Mouse (Mus musculus) ovary, postnatal 36 days (tissue): ENCODE results near the gene Cpeb3.
"Not testable (repeated sequence)": the region's sequence is repeated elsewhere in the genome, so short reads cannot be mapped to it uniquely, and the experiment has no call there.

Experiments used
- DNase-seq: peaks from one replicate; pipeline ENCODE4 v3.0.0; 2022; ENCODE audit warnings: low spot score, mixed read lengths

Cpeb3 gene

DNA sequence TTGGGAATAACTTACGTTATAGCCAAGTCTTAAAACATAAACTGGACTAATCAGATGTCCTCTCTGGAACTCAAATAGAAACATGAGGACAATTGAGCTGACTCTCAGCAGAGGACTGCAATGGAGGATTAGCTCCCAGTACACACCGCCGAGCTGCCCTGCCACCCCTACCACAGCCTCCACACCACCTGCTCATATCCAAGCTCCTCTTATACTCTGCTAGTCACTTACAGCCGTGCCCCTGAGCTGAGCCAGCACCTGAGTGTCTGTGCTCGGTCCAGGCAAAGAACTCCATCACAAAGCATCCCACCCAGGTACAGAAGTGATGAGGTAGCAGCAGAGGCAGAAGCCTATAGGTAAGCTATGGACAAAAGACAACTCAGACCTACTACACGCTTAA, 129.2 kb downstream of the Cpeb3 start:
- DNase-seq = no peak

DNA sequence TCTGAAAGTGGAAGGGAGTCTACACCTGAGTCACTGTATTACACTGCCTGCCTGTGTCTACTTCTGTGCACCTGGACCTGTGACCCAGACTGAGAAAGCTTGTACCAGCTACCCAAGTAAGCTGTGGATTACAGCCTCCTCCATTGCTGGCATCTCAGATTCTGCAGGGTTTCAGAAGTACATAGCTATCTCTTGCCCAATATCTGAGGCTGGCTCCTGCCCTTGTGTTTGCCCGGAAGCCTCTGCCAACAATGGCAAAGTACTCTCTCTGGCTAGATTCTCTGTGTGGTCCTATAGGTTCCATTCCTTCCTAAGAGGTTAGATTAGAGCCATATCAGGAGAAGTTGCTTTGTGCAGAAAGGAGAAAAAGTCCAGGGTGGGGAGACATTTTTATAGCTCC, 129.8 kb downstream of the Cpeb3 start:
- no peak for DNase-seq

DNA sequence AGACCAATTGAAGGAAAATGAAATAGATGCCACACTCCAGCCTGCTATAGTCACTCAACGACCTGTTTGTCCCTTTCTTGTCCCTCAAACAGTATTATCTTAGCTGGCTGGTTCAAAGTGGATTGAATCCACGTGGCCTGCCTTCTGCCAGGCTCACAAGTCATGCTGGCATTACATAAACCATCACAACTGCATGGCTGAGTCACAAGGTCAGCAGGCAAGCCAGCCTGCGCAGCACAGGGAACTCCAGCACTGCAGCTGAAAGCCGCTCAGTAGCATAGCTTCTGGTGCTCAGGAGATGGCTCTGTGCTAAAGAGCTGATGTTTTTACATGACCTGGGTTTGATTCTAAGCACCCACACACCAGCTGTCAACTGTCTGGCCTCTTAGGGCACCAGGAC, 130.3 kb downstream of the Cpeb3 start:
- DNase-seq = peak; percentile 29

DNA sequence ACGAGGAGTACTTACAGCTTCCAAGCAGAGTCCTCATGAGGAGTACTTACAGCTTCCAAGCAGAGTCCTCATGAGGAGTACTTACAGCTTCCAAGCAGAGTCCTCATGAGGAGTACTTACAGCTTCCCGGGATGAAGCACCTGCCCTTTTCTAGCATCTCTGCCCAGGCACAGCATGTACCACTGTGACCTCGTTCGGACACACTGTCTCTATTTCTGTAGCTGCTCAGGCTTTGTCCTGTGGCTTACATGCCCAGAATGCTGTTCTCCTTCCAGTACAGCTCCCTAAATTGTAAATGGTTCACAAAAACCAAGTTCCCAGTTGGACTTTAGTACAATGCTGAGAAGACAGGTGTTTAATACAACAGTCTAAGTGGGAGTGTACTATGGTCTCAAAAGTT, 131.1 kb downstream of the Cpeb3 start:
- DNase-seq = not testable (repeated sequence)

DNA sequence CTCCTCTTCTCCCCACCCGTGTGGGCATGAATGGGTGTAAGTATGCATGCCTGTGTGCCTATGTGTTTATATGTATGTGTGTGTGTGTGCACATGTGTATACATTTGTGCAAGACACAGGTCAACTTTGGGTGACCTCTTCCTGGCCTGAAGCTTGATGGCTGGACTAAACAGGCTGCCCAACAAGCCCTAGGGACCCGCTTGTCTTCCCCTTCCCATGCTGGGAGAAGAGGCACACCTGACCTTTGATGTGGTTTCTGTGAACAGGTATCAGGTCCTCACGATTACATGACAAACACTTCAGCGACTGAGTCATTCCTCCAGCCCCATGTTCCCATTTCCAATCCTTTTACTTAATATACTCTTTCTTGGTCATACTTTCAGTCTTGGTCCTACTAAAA, 131.8 kb downstream of the Cpeb3 start:
- no peak for DNase-seq

DNA sequence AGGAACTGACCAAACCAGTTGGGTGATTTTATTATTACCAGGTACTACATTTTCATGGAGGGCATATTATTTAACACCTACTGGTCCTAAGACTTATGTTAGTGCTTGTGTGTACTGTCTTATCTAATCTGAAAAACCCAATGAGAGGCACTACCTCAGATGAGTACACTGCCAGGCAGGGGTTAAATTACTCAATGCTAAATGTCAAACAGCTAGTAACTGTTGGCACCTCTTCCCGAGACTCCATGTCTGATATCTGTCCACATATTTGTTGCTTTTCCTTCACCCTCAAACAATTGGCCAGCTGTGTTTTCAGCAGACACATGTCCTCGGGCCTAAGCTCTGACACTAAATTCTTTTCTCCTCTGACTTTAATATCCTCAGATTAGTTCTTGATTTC, 132.3 kb downstream of the Cpeb3 start:
- DNase-seq = no peak

DNA sequence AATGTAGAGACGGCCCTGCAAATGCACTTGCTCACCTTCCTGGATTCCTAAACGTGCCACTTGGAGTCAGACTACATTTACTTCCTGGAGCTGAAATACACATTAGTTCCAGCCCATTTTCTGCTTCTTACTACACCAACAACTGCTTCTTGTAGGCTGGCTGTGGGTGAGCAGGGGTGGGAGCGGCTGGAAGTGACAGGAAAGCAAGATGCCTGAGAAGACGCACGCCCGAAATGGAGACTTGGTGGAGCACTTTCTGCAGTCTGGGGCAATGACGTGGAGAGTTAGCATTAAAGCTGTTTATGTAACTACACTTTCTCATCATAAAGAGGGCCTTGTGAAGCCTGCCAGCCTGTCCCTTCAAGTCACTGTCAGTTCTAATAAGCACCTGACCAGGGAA, 132.7 kb downstream of the Cpeb3 start:
- DNase-seq = no peak

DNA sequence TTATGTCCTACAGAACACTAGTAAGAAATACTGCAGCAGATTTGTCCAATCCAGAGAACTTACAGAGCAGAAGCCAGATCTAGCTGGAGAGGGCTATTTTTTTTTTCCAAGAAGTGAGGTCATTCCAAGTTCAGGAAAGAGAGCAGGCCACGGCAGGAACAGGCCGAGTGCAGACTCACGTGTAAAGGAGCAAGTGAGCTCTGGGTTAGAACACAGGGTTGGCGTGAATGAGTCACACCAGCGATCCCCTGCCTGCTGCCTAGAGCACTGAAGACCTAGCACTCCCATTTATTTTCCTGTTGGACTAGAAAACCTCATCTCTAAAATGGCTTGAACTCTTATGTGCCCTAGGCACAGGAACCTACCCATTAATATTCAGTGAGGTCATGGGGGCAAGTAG, 133.7 kb downstream of the Cpeb3 start:
- DNase-seq = no peak

DNA sequence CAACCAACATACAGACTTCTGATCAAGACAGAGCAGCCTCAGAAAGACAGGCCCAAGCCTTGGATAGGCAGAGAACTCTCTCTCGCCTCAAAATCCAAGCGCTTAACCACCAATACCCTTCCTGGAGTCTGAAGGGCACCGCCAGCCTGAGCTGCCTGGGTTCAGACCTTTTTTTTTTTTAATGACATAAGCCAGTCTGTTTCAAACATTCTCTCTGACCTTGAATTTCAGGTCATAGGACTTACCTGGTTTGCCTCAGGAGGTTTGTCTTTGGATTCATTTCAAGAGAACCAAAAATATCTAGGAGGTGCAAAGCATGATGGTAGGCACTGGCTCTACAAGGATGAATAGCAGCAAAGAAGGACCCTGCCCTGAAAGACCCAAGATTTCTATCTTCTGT, 134.1 kb downstream of the Cpeb3 start:
- DNase-seq = no peak

DNA sequence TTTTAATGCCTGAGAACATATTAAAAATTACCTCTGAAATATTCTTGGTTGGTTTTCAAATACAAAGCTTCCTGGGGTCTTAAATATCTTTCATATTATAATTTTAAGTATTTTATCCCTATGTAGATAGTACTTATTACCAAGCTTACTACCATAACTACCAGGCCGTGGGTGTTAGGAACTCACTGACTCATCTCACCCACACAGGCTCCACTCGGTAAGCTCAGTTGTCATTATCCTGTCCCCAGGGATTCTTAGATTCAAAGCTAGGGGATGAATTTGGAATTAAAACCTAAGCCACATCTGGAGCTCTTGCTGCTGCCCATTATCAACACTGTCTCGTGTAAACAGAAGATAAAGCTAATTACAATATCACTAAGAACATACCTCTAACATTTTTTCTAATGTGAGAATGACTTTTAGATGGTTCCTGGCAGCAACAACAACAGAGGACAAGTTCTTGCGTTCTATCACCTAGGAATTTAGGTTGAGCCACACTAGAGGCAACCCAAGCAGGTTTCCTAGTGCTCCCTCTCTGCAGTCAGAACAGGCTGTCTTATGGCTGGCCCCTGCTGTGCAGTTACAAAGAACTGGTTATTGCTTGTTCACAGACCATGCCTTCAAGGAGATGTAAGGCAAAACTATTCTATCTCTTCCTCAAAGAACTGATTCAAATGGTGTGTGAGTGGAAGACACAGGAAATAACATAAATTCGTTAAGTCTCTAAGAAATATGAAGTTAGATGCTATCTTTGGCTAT, 135.4 kb downstream of the Cpeb3 start:
- no peak for DNase-seq

DNA sequence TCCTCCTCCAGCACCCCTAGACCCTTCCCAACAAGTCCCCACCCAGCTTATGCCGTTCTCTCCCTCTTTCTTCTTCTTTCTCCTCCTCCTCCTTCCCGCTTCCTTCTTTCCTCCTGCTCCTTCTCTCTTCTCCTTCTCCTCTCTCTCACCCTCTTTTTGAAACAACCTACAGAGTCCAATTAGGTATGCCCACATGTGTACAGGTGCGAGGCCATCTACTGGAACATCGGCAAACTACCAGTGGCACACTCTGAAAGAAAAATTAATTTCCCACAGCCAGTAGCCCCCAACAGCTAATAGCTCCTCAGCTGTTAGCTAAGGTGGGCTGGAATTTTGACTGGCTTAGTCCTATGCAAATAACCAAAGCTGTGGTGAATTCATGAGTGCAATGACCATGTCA, 139.2 kb downstream of the Cpeb3 start:
- DNase-seq = no peak

DNA sequence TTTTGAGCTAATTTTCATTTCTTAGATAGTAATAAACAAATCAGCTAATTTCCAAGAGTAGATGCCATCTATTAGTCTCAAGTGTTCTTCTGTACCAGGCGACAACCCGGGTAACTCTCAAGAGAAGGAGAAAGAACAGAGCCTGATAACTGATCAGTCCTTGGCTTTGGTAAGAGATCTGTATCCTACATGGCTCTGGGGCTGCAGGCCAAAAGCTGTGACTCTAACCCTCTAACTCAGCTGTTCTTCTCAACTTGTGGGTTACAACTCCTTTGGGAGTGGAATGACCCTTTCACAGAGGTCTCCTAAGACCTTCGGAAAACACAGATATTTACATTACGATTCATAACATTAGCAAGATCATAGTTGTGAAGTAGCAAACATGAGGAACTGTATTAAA, 148.3 kb downstream of the Cpeb3 start:
- no peak for DNase-seq

DNA sequence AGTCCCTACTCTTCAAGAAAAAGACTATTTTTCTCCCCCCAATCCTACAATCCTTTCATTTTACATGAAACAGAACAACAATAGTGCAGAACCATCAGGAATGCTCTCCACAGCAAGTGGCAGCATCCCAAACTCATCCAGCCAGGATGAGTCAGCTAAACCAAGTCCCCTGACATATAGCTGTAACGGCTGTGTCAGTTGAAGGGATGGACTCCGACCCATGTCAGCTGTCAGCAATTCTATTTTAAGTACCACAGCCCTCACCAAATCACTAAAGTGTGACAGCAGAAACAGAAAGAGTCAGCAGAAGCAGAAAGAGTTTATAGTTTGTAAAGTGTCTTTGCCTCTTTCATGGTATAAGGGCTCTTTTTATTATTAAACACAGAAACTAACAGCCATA, 148.8 kb downstream of the Cpeb3 start:
- no peak for DNase-seq

DNA sequence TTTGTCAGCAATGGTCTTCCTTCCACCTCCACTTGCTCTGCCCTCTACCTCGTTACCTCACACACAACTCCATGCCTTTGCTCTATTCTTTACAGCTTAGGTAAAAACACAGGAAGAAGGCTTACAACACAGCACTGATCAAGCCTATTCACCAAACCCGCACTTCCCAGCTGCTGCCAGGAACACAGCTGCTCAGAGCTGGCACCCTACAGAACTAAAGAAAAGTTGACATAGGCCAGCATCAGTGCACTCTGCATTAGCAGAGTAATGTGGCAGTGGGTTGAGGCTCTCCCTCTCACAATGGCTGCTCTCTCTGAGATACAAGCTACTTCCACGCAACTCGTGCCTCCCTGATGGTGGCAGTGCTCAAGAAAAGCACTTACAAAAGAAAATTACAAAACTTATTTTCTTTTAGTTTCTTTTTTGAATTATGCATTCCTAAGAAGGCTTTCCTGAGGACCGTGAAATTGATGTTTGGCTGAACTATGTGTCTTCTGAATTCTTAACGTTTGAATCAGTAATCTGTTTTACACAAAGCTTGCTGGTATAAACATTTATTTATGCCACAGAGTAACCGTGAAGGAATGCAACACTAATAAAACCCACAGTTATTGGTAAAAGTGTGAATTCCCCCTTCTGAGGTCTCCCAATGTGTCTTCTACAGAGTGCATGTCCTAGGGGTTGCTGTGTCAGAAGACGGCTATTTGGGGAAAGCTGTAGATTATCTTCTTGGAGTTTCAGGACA, 151.1 kb downstream of the Cpeb3 start:
- DNase-seq = no peak

DNA sequence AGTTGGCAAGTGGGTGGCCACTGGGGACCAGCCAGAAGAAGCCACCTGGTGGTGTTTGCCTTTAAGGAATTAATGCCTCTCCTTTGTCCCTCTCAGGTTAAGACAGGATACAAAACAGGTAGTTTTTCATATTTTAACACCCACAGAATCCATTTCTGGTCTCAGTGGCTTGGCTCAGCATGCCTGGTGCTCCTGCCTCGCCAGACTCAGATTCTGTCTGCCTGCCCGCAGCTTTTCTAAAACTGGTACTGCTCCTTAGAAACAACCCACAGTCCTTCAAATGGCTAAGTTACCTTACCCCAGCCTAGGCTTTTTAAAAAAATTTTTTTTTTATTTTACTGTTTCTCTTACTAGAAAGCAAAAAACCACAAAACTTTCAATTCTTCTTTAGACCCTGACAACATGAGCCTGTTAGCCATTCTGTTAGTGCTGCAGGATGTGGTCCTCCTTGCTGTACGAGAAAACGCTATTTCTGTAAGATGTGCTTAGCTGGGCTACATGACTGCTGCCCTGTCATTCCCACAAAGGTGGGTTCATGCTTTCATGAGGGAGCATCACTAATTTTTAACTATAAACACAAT, 152.3 kb downstream of the Cpeb3 start:
- no peak for DNase-seq

DNA sequence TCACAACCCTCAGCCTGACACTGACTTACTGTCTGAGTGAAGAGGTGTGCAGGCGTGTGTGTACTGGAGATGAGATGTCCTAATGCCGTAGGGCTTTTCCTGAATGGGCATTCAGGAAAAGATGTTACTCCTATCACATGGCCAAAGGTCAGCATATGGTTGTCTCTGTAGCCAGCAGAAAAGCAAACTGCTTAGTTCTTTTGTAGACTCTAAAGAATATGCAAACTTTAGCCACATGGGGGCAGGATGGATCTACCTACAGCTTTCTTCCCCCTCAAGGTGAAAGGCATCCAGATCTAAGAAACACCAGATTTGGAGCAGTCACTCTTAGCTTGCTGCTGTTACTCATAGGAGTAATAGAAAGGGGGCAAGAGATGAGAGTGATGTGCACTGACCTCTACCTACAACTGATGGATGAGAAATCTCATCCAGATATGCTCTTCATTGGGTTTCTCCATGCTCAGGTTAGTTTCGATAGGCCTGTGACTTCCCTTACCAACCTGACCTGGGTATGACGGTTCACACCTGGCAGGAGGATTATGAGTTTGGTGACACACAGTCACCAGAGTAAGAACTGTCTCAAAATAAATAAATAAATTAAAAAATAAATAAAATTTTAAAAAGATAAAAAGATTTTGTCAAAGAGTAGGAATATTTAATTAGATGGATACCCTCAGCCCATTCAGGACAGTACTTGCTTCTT, 157.6 kb downstream of the Cpeb3 start:
- DNase-seq = no peak

DNA sequence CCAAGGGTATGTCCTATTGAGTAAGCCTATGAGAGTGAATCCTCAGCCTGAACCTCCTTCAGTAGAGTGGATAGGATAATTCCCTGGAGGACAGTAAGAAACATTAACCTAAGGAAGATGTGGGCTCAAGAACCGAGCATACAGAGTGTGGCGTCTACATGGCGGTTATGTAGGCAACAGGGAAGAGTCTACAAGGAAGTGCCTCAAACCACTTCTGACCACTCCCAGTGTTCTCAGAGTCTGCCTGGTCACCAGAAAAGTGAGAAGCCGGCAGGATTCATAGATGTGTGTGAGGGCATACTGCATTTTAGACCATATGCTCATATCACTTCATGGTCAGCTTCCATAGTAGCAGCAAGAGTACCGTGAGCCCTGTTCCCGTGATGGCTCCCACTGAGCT, 159.9 kb downstream of the Cpeb3 start:
- no peak for DNase-seq

DNA sequence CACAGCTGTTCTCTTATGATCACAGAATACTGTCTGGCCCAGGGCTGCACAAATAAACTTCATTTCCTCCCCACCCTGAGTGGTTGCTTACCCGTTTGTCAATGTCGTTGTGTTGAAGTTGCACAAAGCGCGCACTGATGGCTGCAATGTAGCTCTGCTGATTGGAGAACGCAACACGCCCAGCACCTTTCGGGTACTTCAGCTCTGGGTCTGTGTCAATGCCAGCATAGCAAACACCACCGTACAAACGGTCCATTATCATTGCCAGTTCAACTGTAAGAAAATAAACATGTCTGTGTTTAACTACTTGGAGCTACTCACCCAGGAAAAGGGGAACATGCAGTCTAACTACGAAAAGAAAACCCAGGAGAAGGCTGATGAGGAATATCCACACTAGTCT, 164.0 kb downstream of the Cpeb3 start:
- DNase-seq = no peak

DNA sequence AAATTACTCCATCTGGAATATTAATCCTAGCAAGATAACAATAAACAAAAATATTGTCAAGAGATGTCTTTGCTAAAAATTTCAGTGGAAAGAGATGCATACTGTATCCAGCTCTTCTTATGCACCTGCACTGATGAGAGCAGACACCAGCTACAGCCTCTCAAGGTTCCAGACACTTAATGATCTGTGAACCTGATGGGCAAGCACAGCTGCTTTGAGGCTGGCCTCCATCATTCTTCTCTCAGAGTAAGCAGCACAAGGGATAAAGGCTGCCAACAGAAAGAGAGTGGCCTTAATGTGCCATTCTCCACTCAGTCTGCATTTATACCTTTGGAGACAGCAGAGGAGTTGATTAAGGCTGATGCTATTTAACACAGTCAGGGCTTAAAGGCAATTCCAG, 167.5 kb downstream of the Cpeb3 start:
- no peak for DNase-seq

DNA sequence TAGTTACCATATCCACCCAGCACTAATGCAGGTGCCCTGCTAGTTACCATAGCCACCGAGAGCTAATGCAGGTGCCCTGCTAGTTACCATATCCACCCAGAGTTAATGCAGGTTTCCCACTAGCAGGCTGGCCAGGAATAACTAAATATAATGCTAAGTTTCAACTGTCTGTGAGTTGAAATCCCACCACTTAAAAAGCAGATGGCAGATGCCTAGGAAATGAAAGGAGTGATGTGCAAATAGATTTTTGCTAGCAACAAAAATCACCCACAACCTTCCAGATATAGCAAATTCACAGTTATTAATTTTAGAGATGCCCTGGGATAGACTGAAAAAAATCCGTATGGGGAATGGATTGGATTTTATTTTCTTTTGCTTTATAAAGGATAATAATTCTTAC, 176.0 kb downstream of the Cpeb3 start:
- DNase-seq = no peak

DNA sequence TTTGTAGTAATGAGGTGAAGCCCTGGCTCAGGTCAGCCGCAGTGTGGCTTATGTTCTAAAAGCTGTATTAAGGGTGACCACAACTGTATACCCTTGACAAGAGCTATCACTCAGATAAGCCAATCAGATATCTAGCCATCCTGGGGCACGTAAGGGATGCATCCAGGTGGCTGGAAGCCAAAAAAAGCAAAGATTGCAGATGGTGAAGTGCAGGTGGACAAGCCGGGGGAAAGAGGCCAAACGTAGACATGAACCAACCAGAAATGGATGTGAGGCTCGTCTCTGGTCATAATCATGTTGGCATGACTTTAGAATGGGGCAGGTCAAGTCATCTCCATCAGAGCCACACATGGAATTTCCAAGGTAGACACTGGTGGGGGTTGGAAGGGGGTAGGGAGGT, 177.0 kb downstream of the Cpeb3 start:
- no peak for DNase-seq

DNA sequence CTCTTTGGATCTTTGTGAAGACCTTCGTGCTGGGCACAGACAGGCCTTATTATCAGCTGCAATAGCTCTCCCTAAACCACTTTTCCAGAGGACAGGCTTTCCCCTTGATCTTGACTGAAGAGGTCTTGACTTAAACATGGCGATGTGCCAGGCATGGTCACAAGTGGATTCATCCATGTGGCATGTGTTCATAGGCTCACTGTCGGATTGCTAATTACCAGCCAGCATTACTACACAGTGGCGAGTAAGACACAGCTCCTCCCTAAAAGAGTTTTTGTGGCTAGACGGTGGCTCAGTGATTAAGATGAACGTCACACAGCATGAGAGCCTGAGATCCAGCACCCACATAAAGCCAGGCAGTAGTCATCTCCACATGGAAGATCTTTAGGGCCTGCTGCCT, 178.6 kb downstream of the Cpeb3 start:
- DNase-seq = no peak

DNA sequence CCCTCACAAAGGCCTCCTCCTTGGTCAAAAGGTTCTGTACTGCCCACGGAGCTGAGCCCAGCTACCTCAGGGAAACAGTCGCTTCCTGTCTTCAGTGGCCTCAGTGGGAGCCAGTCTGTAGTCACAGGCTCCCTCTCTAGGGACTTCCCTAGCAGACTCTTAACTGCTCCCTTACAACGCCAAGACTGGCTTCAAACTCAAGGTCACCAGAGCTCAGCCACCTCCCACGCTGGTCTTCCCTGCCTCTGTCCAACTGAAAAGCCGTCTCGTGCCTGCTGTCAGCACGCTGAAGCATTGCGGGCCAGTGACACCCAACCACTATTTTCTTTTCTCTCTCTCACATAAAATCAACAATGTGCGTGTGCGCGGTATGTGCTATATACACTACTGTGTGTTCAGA, 182.0 kb downstream of the Cpeb3 start:
- peak; percentile 45 for DNase-seq
